Mouse (Mus musculus) hindbrain, embryonic 11.5 days (tissue): ENCODE measurements around the gene Bsph2. TPM values are rescaled to one million over a fixed set of nuclear protein-coding genes. Genes with fewer than 3 reads are reported as not detected.

Experiments
- ATAC-seq: fragments of 200-750 bp; cut with Nextera tagmentation; 2 replicates; pipeline ENCODE4 v1.8.0; 2017; ENCODE audit warnings: mild to moderate bottlenecking, moderate TSS enrichment, moderate library complexity; ENCODE audit not compliant: low FRiP score
- DNase-seq: peaks from one replicate; pipeline ENCODE4 v3.0.0-alpha.2; 2015; ENCODE audit warnings: low spot score
- H3K27ac ChIP-seq: fragments of 300-500 bp; sonication (generic); 2 replicates; pipeline ENCODE4 v1.5.1; 2014; ENCODE audit warnings: mild to moderate bottlenecking, low read depth, low read length
- H3K27me3 ChIP-seq: fragments of 300-500 bp; sonication (generic); 2 replicates; pipeline ENCODE4 v1.6.1; 2014; ENCODE audit warnings: mild to moderate bottlenecking, low read length, moderate library complexity, mixed read lengths; ENCODE audit not compliant: control insufficient read depth, insufficient read depth
- H3K36me3 ChIP-seq: fragments of 300-500 bp; sonication (generic); 2 replicates; pipeline ENCODE4 v1.6.1; 2014; ENCODE audit warnings: mild to moderate bottlenecking, low read length, moderate library complexity, mixed read lengths; ENCODE audit not compliant: control insufficient read depth, insufficient read depth
- H3K4me1 ChIP-seq: fragments of 300-500 bp; sonication (generic); replicated peaks from 2 replicates; pipeline ENCODE4 v1.6.1; 2014; ENCODE audit warnings: low read length, mixed read lengths; ENCODE audit not compliant: control insufficient read depth, insufficient read depth
- H3K4me2 ChIP-seq: fragments of 300-500 bp; sonication (generic); replicated peaks from 2 replicates; pipeline ENCODE4 v1.6.1; 2014; ENCODE audit warnings: mild to moderate bottlenecking, low read depth, low read length
- H3K4me3 ChIP-seq: fragments of 300-500 bp; sonication (generic); 2 replicates; pipeline ENCODE4 v1.5.1; 2014; ENCODE audit warnings: low read depth, low read length
- H3K9ac ChIP-seq: fragments of 300-500 bp; sonication (generic); 2 replicates; pipeline ENCODE4 v1.6.1; 2014; ENCODE audit warnings: low read depth, low read length
- H3K9me3 ChIP-seq: fragments of 300-500 bp; sonication (generic); 2 replicates; pipeline ENCODE4 v1.6.1; 2016; ENCODE audit warnings: low read length; ENCODE audit not compliant: control insufficient read depth
- WGBS: fragments of 180-500 bp; shearing (Covaris S2); extraction: QIAGEN DNeasy Blood & Tissue Kit; methylation state at CpG from one replicate; pipeline ENCODE4 v1.1.7; 2014; 5-methylcytosine and 5-hydroxymethylcytosine counted together
- polyA plus RNA-seq: library from polyadenylated mRNA; unstranded; fragments of >200 nt; fragmentation: Nextera tagmentation; extraction: Ambion mirVana; gene quantifications from 2 replicates; pipeline ENCODE4 v1.2.1, GENCODE M21; 2014

The Bsph2 gene
- polyA plus RNA-seq = not detected in 2 replicates

DNA sequence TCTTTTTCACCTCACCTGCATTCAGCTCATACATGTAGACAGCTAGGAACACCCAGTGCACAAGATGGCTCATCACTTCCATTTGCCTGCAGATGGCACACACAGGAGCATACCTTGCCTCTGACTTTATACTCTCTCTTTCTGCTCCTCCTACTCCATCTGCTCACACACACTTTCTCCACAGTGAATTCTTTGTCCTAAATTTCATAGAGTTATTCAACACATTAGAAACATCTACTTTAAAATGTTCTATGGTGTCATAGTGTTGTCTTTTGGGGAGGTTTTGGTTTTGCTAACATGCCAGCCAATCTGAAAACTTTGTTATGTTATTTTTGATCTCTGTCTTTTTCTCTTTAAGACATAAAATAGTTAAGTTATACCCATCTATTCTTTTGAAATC, at the start of gene Bsph2:
Gene Bsph2, minus strand, starts transcription at position 101 of the 400 bp plus-strand sequence.
- no peak for ATAC-seq
- H3K36me3 ChIP-seq = no peaks in the 10 kb centered on the region
- H3K27me3 ChIP-seq = no peaks in the 10 kb centered on the region
- 0 out of 2 replicates have a peak, but pooled peaks cover 5% of the 10 kb centered on the region for H3K9me3 ChIP-seq
- H3K27ac ChIP-seq = no peak within 1 kb of the TSS
- H3K4me1 ChIP-seq = no peaks in the 10 kb centered on the region
- DNase-seq = no peak
- H3K4me3 ChIP-seq = no peak within 1 kb of the TSS
- H3K9ac ChIP-seq = no peak within 1 kb of the TSS
- no peak within 1 kb of the TSS for H3K4me2 ChIP-seq

DNA sequence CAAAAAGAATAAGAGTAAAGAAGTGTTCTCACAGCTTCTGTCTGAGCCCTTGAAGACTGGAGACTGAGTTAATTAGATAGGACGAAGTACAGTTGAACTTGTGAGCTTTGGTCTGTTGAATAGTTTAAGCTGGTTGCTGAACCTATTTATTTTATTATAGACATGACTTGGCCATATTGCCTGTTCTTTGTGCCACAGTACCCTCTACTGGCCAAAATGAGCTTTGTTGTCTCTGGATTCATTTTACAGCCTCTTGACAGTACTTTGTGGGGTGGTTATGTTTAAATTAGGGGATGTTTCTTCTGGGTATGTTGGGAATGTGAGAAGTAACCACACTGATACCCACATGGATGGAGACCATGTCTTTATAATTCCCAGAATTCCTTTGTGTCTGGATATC, 59.3 kb downstream of the Bsph2 start:
- Histone ChIP-seq H3K9me3 (peaks cover 5% of the 10 kb centered on the region; the same call in 1 of the 2 replicates), H3K36me3 (no peaks in the 10 kb centered on the region), H3K9ac (no peak overlapping the region), H3K27me3 (no peaks in the 10 kb centered on the region), H3K4me3 (no peak overlapping the region), H3K4me1 (no peaks in the 10 kb centered on the region), H3K4me2 (no peak overlapping the region), H3K27ac (no peak overlapping the region)
- DNase-seq = no peak
- ATAC-seq = no peak
- WGBS = 73% methylated on average over 1 of the region's 1 CpGs

Other genes starting within 250 kb of the Bsph2 start
- 1.6 and 1.7 TPM in 2 replicates for gene Pla2g4c, start 246.4 kb downstream of the Bsph2 start, polyA plus RNA-seq
- gene Cabp5, start 172.9 kb downstream of the Bsph2 start, polyA plus RNA-seq = not detected in 2 replicates
- not detected in 2 replicates for gene Bsph1, start 120.2 kb downstream of the Bsph2 start, polyA plus RNA-seq
- not detected in 2 replicates for gene Sult2a5, start 52.9 kb upstream of the Bsph2 start, polyA plus RNA-seq
- not detected in 2 replicates for gene Sult2a2, start 162.4 kb upstream of the Bsph2 start, polyA plus RNA-seq